Mouse (Mus musculus) gastrocnemius, postnatal 10 days (tissue): ENCODE data around the gene Eno1. TPM values are rescaled to one million over a fixed set of nuclear protein-coding genes. Genes with fewer than 3 reads are reported as not detected.

Experiments used
- DNase-seq: peaks from one replicate; pipeline ENCODE4 v3.0.0; 2021; ENCODE audit warnings: mixed read lengths
- total RNA-seq, 2 experiments: library from RNA; stranded (reverse); gene quantifications; 2 replicates each; pipeline ENCODE4 v1.2.3; 2021

Eno1 gene
- total RNA-seq, 2 experiments from 2014 or later: 469 to 474 TPM

GRCm38 (mm10) chr4:150226818-150227688 is 9.5 kb upstream of the Eno1 start:
- DNase-seq: peak; percentile 63

- DNase-seq: no peak
Measured at GRCm38 (mm10) chr4:150228581-150229348, 7.8 kb upstream of the Eno1 start.

GRCm38 (mm10) chr4:150229747-150230390 is 6.7 kb upstream of the Eno1 start:
- DNase-seq: no peak

DNA sequence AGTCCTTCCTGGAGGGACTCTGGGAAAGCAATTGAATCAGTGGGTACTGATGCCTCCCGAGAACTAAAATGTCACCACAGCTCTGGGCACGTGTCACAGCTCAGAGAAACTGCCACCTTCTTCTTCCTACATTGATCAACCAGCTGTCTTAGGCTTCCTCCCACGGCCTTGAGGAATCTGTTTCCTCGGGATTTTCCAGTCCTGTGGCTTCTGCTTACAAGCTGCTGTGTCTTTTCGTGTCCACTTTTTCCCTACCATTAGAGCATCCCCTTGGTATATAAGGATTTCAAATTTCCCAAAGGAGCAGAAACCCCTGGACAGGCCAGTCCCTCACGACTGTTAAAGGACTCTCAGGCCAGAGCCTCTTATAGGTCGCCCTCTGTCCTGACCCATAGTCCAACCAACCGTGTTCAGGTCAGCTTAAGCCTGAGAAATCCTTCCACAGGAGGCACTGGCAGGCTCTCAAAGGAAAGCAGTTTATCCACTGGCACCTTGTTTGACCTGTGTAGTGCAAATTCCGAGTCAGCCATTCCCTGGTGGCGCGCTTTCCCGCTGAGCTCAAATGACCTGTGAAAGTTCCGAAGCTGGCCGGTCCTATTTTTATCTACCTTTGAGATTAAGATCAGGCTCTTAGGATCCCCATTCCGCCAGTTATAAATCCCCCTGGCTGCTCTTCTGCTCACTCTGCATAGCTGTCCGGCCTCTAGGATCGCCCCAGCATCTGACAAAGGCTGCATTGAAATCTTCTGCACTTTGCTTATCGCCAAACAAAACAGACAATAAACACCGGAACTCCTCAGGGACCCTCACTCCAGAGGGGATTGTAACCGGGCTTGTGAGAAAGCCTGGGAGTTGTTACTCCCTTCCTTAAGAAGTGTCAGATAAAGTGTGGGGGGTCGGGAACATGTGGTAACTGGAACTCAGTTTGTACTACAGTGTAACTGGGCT is 5.8 kb upstream of the Eno1 start:
- DNase-seq: peak; percentile 51

GRCm38 (mm10) chr4:150231871-150232270 is 4.7 kb upstream of the Eno1 start:
- DNase-seq: no peak

DNA sequence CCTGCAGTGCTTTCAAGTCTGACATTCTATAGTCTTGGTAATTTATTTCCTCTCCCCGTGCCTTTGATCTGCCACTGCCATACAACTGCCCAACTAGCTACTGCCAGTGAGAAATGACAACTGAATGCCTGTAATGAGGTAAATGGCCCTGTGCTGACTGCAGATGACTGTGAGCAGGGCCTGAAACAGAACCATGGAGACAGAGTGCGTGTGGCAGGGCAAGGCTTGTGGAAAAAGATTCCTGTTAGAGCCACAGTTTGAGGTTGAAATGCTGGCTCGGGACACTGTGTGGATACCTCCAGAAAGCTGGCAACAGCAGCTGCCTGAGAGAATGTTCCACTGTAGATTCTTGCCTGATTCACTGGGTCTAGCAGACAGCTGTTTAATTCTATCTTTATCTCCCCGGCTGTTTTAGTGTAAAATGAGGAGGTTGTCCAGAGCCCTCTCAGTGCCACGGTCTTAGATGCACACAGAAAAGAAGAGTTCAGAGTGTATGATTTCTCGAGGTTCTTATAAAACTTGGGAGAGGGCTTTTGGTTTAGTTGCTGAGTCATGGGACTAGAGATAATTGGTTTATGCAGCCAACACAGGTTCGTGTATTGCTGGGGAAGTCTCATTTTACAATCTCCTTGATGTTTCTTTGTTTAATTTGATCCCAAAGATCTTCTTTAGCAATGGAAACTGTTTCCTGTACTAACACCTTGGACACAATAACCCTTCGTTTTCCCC is 1.8 kb upstream of the Eno1 start:
- no peak for DNase-seq

DNA sequence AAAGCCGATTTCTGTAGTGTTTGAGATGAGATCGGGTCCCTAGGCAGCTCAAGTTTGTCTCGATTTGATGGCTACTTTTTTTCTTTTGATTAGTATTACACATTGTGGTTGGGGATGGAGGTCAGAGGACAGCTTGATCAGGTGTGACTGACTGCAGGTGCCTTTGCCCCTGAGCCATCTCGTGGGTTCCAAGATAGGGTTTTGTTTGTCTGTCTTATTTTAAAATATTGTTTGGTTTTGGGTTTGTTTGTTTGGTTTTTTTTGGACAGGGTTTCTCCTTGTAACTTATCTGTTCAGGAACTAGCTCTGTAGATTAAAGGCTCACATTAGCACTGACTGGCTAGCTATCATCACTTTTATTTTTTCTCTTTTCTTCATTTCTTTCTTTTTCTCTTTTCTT is 936 bp upstream of the Eno1 start:
- no peak for DNase-seq

- no peak for DNase-seq
Measured at GRCm38 (mm10) chr4:150236031-150236430, 490 bp upstream of the Eno1 start.

- DNase-seq: no peak
Measured at GRCm38 (mm10) chr4:150237636-150238361, 1.3 kb downstream of the Eno1 start.

DNA sequence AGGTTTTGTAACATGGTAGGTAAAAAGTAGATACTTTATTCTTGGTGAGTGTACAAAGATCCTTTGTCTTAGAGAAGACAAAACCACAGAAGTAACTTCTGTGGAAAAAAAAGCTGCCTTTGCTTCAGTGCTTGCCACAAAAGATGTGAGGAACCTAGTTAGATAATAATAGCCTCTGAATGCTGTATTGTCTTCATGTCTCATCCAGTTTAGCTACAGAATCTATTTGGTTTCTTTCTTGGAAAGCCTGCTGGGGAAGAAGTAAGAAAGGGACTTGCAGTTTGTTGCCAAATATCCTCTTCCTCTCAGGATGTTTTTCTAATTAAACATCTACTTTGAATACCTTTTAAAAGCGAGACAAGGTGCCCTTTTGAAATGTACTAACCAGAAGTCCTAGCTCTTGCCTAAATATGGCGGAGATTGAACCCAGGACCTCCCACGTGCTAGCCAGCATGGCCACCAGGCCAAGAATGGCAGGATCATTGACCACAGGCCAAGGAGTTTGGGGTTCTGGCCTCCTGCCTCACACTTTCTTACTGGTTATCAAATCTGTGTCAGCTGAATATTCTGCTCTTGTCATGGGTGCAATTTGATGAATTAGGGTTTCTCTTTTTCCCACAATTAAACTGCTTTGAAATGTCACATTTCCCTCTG is 2.0 kb downstream of the Eno1 start:
- DNase-seq: peak; percentile 48

DNA sequence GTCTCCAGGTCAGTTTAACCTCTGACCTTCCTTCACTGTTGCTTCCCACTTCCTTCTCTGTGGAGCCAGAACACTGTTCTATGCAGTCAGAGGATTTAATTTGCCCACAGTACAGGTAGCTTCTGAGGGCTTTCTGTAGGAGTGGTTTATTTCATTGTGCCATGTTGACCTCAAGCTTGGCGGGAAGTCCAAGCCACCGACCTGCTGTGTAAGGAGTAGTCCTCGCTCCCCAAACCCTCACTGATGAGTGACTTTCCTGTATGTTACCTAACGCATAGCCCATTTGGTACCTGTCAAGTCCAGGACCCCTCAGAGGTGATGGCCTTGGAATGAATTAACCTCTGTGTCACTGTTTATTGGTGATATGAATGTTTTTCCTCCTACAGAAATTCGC is 2.6 kb downstream of the Eno1 start:
- no peak for DNase-seq

GRCm38 (mm10) chr4:150239503-150239902 is 3.0 kb downstream of the Eno1 start:
- DNase-seq: no peak

DNA sequence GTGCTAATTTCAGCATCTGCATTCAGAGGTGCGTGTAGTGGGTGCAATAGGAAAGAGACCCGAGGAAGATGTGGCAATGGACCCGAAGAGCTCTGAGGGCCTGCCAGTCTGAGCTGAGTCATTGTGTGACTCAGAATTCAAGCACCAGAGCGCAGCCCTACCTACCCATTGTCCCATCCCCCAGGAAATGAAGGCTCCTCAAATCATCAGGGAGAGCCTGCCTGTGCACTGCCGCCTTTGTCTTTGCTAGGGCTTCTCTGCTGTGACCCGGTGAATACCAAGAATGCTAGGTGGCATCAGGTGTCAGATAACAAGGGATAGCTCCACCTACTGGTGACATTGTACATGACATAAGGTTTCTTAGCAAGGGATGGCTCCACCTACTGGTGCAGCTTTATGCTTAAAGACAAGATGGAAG is 3.4 kb downstream of the Eno1 start:
- peak; percentile 52 for DNase-seq

GRCm38 (mm10) chr4:150240381-150240886 is 3.9 kb downstream of the Eno1 start:
- no peak for DNase-seq

DNA sequence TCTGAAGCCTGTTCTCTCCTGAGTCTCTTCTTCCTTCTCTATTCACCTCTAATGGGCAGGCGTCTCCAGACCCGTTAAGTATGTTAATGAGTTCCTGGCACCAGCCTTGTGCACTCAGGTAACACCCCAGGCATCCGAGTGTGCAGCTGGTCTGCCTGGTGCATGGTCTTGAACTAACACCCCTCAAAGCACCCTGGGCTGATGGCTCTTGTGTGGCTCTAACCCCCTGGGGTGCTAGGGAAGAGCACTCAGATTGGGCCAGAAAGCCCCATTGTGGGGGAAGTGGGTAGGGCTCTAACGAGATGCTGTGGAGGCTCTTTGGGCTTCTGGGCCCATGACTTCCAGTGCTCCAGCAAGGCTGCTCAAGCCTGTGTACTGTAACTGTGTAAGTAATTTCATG is 5.2 kb downstream of the Eno1 start:
- no peak for DNase-seq

GRCm38 (mm10) chr4:150242745-150243144 is 6.2 kb downstream of the Eno1 start:
- DNase-seq: no peak

- peak; percentile 47 for DNase-seq
Measured at GRCm38 (mm10) chr4:150245876-150246275, 9.4 kb downstream of the Eno1 start.

- DNase-seq: peak; percentile 62
Measured at GRCm38 (mm10) chr4:150248009-150248408, 11.5 kb downstream of the Eno1 start.

DNA sequence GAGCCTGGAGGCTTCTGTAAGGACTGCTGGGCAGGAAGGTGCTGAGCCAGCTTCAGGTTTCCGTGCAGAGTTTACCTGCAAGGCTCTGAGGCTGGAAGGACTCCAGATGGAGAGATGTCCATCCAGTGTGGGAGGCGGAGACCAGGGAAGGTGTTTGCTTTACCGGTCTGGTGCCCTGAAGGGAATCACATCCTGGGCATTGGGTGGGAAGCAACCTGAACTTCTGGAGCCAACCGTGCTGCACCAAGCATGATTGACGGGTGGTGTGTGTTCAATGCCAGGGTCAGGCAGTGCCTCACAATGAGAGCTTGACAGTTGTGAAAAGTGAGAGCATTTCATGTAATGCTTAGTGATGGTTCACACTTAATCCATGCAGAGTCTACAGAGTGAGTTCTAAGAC is 12.4 kb downstream of the Eno1 start:
- no peak for DNase-seq
